Mouse (Mus musculus) adrenal gland, adult 18-20 months (tissue): Measurements from ENCODE around the gene Dnajb9. TPM values are rescaled to one million over a fixed set of nuclear protein-coding genes. Genes with fewer than 3 reads are reported as not detected.
"Not testable (repeated sequence)": the region's sequence is repeated elsewhere in the genome, so short reads cannot be mapped to it uniquely, and the experiment has no call there.

Source experiments
- DNase-seq, 2 experiments: peaks; one replicate each; pipeline ENCODE4 v3.0.0; 2021 to 2022; ENCODE audit warnings: low spot score in 2 of 2
- long read RNA-seq, 2 experiments: library from polyadenylated mRNA; stranded (forward); transcript quantifications; one replicate each; pipeline ENCODE4 v2.0.0; 2021
- total RNA-seq, 2 experiments: library from RNA; stranded (reverse); gene quantifications; 1 replicate in 1 of 2; 2 replicates in 1 of 2; pipeline ENCODE4 v1.2.3; 2021

The Dnajb9 gene
- total RNA-seq: 10 to 100 TPM; 56.9 TPM
- long read RNA-seq, experiment 1, transcript Dnajb9-201 (3 exons, 2,461 nt): major isoform, 34 of 36 reads
- long read RNA-seq, experiment 1, partial matches to known transcripts: 0 of 36 reads
- long read RNA-seq, experiment 1, other reads (novel, unspliced or antisense): 2 of 36 reads
- long read RNA-seq, experiment 2, transcript Dnajb9-201 (3 exons, 2,461 nt): major isoform, 58 of 59 reads
- long read RNA-seq, experiment 2, partial matches to known transcripts: 0 of 59 reads
- long read RNA-seq, experiment 2, other reads (novel, unspliced or antisense): 1 of 59 reads

GRCm38 (mm10) chr12:44209824-44210752, at the start of gene Dnajb9:
Gene Dnajb9, minus strand, starts transcription at chr12:44210326.
- DNase-seq: peak; percentile 98 to 99

- DNase-seq: no peak
Measured at GRCm38 (mm10) chr12:44248309-44248977, 38.3 kb upstream of the Dnajb9 start.

- no peak for DNase-seq
Measured at GRCm38 (mm10) chr12:44245739-44246138, 35.6 kb upstream of the Dnajb9 start.

- no peak for DNase-seq
Measured at GRCm38 (mm10) chr12:44242407-44242806, 32.3 kb upstream of the Dnajb9 start.

GRCm38 (mm10) chr12:44241090-44241489, 31.0 kb upstream of the Dnajb9 start:
- no peak for DNase-seq

GRCm38 (mm10) chr12:44224650-44225049, 14.5 kb upstream of the Dnajb9 start:
- DNase-seq: no peak

GRCm38 (mm10) chr12:44223044-44223443, 12.9 kb upstream of the Dnajb9 start:
- DNase-seq: no peak

- DNase-seq: peak; percentile 28 to 42
Measured at GRCm38 (mm10) chr12:44221651-44222356, 11.7 kb upstream of the Dnajb9 start.

GRCm38 (mm10) chr12:44221070-44221469, 10.9 kb upstream of the Dnajb9 start, which contains the start of gene Pnpla8:
Gene Pnpla8, plus strand, starts transcription at chr12:44221370.
- DNase-seq: not testable (repeated sequence)

GRCm38 (mm10) chr12:44211555-44211954, 1.4 kb upstream of the Dnajb9 start:
- no peak for DNase-seq

GRCm38 (mm10) chr12:44209141-44209823, 844 bp downstream of the Dnajb9 start:
- peak; percentile 14 to 34 for DNase-seq

- no peak for DNase-seq
Measured at GRCm38 (mm10) chr12:44197873-44198525, 12.1 kb downstream of the Dnajb9 start.

GRCm38 (mm10) chr12:44181081-44181982, 28.8 kb downstream of the Dnajb9 start:
- no peak for DNase-seq

GRCm38 (mm10) chr12:44177038-44177355, 33.1 kb downstream of the Dnajb9 start:
- no peak for DNase-seq

- no peak for DNase-seq
Measured at GRCm38 (mm10) chr12:44176331-44177037, 33.6 kb downstream of the Dnajb9 start.

GRCm38 (mm10) chr12:44166949-44167348, 43.2 kb downstream of the Dnajb9 start:
- DNase-seq: peak in 1 of 2 experiments; percentile 15

- DNase-seq: no peak
Measured at GRCm38 (mm10) chr12:44159349-44159748, 50.8 kb downstream of the Dnajb9 start.
